Mouse (Mus musculus): ENCODE data around the gene Abca8a. TPM values are rescaled to one million over a fixed set of nuclear protein-coding genes. Genes with fewer than 3 reads are reported as not detected.

Abca8a gene
- 4.5 and 6.7 TPM in 2 replicates for polyA plus RNA-seq (2015; fragmentation: Nextera tagmentation; extraction: Ambion mirVana)

- peak within 1 kb of the TSS; percentile 13; the same call in 1 of the 2 replicates for H3K4me3 ChIP-seq
- ATAC-seq (ENCODE audit: borderline replicate concordance, extremely low read depth, low FRiP score, low TSS enrichment), result peak; percentile 65; the same call in 1 of the 2 replicates
- no peaks in the 10 kb centered on the region for H3K27me3 ChIP-seq
- no peak within 1 kb of the TSS for H3K9ac ChIP-seq
- H3K9me3 ChIP-seq, result no peaks in the 10 kb centered on the region
- WGBS, result 47% methylated on average over 5 of the region's 5 CpGs
- no peaks in the 10 kb centered on the region for H3K36me3 ChIP-seq
- peak within 1 kb of the TSS; percentile 22; the same call in 1 of the 2 replicates for H3K4me2 ChIP-seq
- peaks cover 6% of the 10 kb centered on the region; the same call in 1 of the 2 replicates for H3K4me1 ChIP-seq
- peak within 1 kb of the TSS; percentile 56; the same call in 1 of the 2 replicates for H3K27ac ChIP-seq
Measured at GRCm38 (mm10) chr11:110095858-110096257, at the start of gene Abca8a. Abca8a (minus strand) TSS chr11:110095978.

DNA sequence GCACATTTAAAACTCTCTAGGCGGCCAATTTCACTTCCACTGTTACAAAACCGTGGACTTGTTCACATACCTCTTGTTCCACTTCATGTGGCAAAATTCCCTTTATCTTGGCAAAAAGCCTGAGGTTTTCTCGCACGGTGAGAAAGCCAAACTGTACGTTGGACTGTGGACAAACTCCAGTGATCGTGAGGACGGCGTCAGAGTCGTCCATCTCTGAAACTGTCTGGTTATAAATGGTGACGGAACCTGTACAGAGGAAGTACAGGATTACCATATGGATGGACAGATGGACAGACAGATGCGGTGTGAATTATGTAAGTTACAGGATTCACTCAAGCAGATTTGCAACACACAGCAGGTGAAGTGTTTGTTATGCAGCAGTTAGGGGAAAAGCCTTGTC, 49.6 kb upstream of the Abca8a start:
- no peaks in the 10 kb centered on the region for H3K4me1 ChIP-seq
- no peaks in the 10 kb centered on the region for H3K9me3 ChIP-seq
- ATAC-seq (ENCODE audit: borderline replicate concordance, extremely low read depth, low FRiP score, low TSS enrichment), result no peak
- no peaks in the 10 kb centered on the region for H3K36me3 ChIP-seq
- H3K27ac ChIP-seq, result no peak overlapping the region
- WGBS, result 64% methylated on average over 11 of the region's 11 CpGs
- H3K9ac ChIP-seq, result no peak overlapping the region
- no peak overlapping the region for H3K4me2 ChIP-seq
- no peaks in the 10 kb centered on the region for H3K27me3 ChIP-seq
- H3K4me3 ChIP-seq, result no peak overlapping the region

- no peaks in the 10 kb centered on the region for H3K4me1 ChIP-seq
- no peak overlapping the region for H3K4me2 ChIP-seq
- no peak overlapping the region for H3K4me3 ChIP-seq
- H3K9ac ChIP-seq, result no peak overlapping the region
- H3K27me3 ChIP-seq, result no peaks in the 10 kb centered on the region
- H3K27ac ChIP-seq, result no peak overlapping the region
- H3K36me3 ChIP-seq, result no peaks in the 10 kb centered on the region
- no peak for ATAC-seq (ENCODE audit: borderline replicate concordance, extremely low read depth, low FRiP score, low TSS enrichment)
- no peaks in the 10 kb centered on the region for H3K9me3 ChIP-seq
- WGBS, result 63% methylated on average over 5 of the region's 5 CpGs
Measured at GRCm38 (mm10) chr11:110130760-110131159, 35.0 kb upstream of the Abca8a start.

DNA sequence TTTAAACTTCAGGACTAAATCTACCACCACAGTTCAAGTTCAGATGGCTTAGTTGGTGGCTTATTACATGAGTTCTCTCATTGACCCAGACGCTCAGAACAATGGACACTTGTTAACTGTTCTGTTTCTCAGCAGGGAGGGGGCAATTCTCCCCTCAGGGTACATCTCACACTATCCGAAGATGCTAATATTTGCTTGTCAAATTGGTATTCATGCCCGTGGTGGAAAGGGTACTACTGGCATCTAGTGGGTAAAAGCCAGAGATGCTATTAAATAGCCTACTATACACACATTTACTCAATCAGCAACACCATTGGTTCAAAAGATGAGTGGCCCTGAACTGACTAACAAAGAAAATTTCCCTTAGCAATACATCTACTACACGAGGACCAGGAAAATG, 15.4 kb upstream of the Abca8a start:
- no peak for ATAC-seq (ENCODE audit: borderline replicate concordance, extremely low read depth, low FRiP score, low TSS enrichment)
- 50% methylated on average over 4 of the region's 4 CpGs for WGBS
- no peak overlapping the region for H3K27ac ChIP-seq
- 0 out of 2 replicates have a peak, but pooled peaks cover 2% of the 10 kb centered on the region for H3K36me3 ChIP-seq
- H3K4me1 ChIP-seq, result no peaks in the 10 kb centered on the region
- H3K9ac ChIP-seq, result no peak overlapping the region
- H3K9me3 ChIP-seq, result no peaks in the 10 kb centered on the region
- no peak overlapping the region for H3K4me2 ChIP-seq
- no peaks in the 10 kb centered on the region for H3K27me3 ChIP-seq
- no peak overlapping the region for H3K4me3 ChIP-seq

DNA sequence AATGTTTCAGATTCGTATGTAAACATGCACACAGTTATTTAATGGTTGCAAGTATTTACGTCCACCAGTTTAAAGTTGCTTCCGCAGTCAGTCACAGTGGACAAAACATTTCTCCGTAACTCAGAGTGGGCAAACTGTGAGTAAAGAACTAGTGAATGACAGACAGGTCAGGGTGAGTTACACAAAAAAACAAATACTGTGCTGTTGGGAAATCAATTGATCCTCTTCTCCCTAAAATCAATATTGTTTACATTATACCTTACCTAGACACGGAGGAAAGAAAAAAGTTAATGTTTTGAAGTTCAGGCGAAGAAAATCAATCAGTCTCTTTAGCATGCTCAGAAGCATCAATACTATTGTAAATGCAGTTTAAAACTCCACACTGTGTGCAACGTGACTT, 5.7 kb upstream of the Abca8a start:
- Histone ChIP-seq H3K4me3 (no peak overlapping the region), H3K27ac (no peak overlapping the region), H3K9me3 (no peaks in the 10 kb centered on the region), H3K36me3 (no peaks in the 10 kb centered on the region), H3K9ac (no peak overlapping the region), H3K4me1 (0 out of 2 replicates have a peak, but pooled peaks cover 3% of the 10 kb centered on the region), H3K27me3 (no peaks in the 10 kb centered on the region), H3K4me2 (no peak overlapping the region)
- no peak for ATAC-seq (ENCODE audit: borderline replicate concordance, extremely low read depth, low FRiP score, low TSS enrichment)
- 76% methylated on average over 7 of the region's 7 CpGs for WGBS

DNA sequence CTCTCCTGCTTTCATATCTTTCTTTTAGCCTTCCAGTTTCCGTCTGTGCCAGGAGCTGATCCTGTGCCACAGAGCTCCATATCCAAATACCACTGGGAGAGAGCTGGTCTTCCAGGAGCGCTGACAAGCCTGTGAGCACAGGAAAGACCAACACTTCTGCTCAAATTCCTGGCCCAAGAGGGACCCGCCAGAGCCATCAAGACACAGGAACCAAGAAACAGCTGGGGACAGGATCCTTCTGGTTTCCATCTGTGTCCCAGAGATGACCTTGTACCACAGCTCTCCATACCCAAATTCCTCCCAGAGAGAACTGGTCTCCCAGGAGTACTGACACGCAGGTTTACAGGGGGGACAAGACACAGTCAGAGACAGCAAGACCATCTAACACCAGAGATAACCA, 3.1 kb upstream of the Abca8a start:
- no peak for ATAC-seq (ENCODE audit: borderline replicate concordance, extremely low read depth, low FRiP score, low TSS enrichment)
- H3K4me1 ChIP-seq, result peaks cover 6% of the 10 kb centered on the region; the same call in 1 of the 2 replicates
- no peak overlapping the region for H3K4me2 ChIP-seq
- H3K27me3 ChIP-seq, result no peaks in the 10 kb centered on the region
- H3K9me3 ChIP-seq, result no peaks in the 10 kb centered on the region
- H3K9ac ChIP-seq, result no peak overlapping the region
- H3K27ac ChIP-seq, result no peak overlapping the region
- H3K4me3 ChIP-seq, result no peak overlapping the region
- 64% methylated on average over 4 of the region's 4 CpGs for WGBS
- no peaks in the 10 kb centered on the region for H3K36me3 ChIP-seq

DNA sequence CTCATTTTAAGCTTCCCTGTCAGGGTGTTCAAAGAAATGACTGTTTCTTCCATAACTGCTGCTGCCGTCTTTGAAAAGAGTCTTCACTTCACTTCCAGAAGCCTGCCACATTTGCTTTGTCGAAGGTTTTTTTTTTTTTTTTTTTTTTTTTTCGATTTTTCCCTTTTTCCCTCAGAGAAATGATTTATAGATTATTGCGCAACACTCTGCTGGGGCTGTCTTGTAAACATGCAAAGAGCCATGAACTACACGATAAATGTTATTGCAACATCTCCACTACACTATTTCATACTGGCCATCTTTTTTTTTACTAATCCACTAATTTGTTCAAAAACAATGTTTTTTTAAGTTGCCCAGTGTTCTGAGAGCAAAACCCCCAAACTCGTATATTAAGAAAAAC, 1.7 kb upstream of the Abca8a start:
- Histone ChIP-seq H3K27me3 (no peaks in the 10 kb centered on the region), H3K4me1 (peaks cover 6% of the 10 kb centered on the region; the same call in 1 of the 2 replicates), H3K4me3 (no peak overlapping the region), H3K36me3 (no peaks in the 10 kb centered on the region), H3K4me2 (no peak overlapping the region), H3K27ac (peak overlapping the region; percentile 3; the same call in 1 of the 2 replicates), H3K9me3 (no peaks in the 10 kb centered on the region), H3K9ac (no peak overlapping the region)
- WGBS, result 37% methylated on average over 6 of the region's 6 CpGs
- ATAC-seq (ENCODE audit: borderline replicate concordance, extremely low read depth, low FRiP score, low TSS enrichment), result no peak

- H3K4me2 ChIP-seq, result peak overlapping the region; percentile 22; the same call in 1 of the 2 replicates
- no peaks in the 10 kb centered on the region for H3K36me3 ChIP-seq
- 0 out of 2 replicates have a peak, but pooled peaks have one; percentile 9 for ATAC-seq (ENCODE audit: borderline replicate concordance, extremely low read depth, low FRiP score, low TSS enrichment)
- peaks cover 6% of the 10 kb centered on the region; the same call in 1 of the 2 replicates for H3K4me1 ChIP-seq
- H3K27ac ChIP-seq, result no peak overlapping the region
- H3K9ac ChIP-seq, result no peak overlapping the region
- no peaks in the 10 kb centered on the region for H3K9me3 ChIP-seq
- peak overlapping the region; percentile 13; the same call in 1 of the 2 replicates for H3K4me3 ChIP-seq
- WGBS, result 43% methylated on average over 7 of the region's 7 CpGs
- no peaks in the 10 kb centered on the region for H3K27me3 ChIP-seq
Measured at GRCm38 (mm10) chr11:110094846-110095380, 865 bp downstream of the Abca8a start.

DNA sequence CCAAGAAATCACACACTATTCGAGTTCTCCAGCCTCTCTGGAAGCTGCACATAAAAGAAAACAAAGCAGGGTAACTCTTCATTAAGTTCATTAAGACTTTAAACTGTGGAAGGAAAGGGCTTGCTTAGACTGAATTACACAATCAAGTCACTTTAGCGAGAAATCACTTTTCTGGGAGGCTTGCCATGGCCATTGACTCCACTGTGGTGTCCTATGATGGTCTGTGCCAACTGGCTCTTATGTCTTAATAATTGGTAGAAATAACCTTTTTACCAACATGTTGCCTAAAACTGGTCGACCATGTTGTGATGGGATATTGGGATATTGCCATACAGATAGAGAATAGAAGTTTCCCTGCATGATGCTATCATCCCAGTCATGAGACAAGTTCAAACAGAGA, 1.5 kb downstream of the Abca8a start:
- H3K36me3 ChIP-seq, result no peaks in the 10 kb centered on the region
- peaks cover 6% of the 10 kb centered on the region; the same call in 1 of the 2 replicates for H3K4me1 ChIP-seq
- no peaks in the 10 kb centered on the region for H3K9me3 ChIP-seq
- H3K9ac ChIP-seq, result no peak overlapping the region
- no peak overlapping the region for H3K27ac ChIP-seq
- no peak overlapping the region for H3K4me3 ChIP-seq
- no peaks in the 10 kb centered on the region for H3K27me3 ChIP-seq
- WGBS, result 63% methylated on average over 3 of the region's 3 CpGs
- H3K4me2 ChIP-seq, result no peak overlapping the region; the same call in 1 of the 2 replicates
- ATAC-seq (ENCODE audit: borderline replicate concordance, extremely low read depth, low FRiP score, low TSS enrichment), result no peak

DNA sequence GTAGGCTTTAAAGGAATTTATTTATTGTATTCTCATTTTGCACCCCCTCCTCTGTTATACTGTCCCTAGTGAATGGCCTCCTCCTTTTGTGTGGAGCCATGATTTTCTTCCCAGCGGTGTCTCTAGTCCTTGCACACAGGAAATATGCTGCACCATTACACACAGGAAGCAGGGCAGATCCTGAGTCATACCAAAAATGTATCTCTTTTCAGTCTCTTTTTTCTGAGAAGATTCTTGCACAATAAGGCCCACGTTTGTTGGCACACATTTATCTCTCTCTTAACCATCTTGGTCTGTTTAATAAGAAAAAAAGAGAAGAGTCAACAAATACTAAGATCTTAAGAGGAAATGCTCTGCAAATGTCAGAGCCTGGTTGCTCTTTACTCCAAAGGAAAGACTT, 4.5 kb downstream of the Abca8a start:
- Histone ChIP-seq H3K9me3 (no peaks in the 10 kb centered on the region), H3K4me3 (no peak overlapping the region), H3K27me3 (no peaks in the 10 kb centered on the region), H3K27ac (no peak overlapping the region), H3K9ac (no peak overlapping the region), H3K4me1 (peaks cover 3% of the 10 kb centered on the region; the same call in 1 of the 2 replicates), H3K4me2 (no peak overlapping the region), H3K36me3 (no peaks in the 10 kb centered on the region)
- 37% methylated on average over 2 of the region's 2 CpGs for WGBS
- ATAC-seq (ENCODE audit: borderline replicate concordance, extremely low read depth, low FRiP score, low TSS enrichment), result no peak

GRCm38 (mm10) chr11:110072158-110072557, 23.6 kb downstream of the Abca8a start:
- Histone ChIP-seq H3K4me1 (no peaks in the 10 kb centered on the region), H3K27ac (no peak overlapping the region), H3K4me2 (no peak overlapping the region), H3K4me3 (no peak overlapping the region), H3K9ac (no peak overlapping the region), H3K27me3 (no peaks in the 10 kb centered on the region), H3K9me3 (no peaks in the 10 kb centered on the region), H3K36me3 (no peaks in the 10 kb centered on the region)
- no peak for ATAC-seq (ENCODE audit: borderline replicate concordance, extremely low read depth, low FRiP score, low TSS enrichment)
- 66% methylated on average over 3 of the region's 3 CpGs for WGBS

DNA sequence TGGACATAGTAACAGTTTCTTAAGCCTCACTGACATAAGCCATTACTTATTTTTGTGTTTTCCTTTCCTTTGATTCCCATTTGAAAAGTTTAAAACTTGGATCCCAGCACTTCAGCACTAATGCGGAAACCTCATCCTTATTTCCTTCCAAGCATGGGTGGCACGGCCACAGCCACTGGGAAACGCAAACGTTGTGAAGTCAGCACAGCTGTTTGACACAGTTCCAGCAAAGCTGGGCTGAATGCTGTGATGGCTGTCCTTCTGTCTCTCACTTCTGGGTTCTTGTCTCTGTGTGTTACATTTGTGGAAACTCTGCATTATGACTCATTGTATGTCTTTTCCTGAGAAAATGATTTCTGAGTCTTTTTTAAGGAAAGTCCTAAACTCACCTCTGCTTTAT, 34.7 kb downstream of the Abca8a start:
- Histone ChIP-seq H3K4me2 (no peak overlapping the region), H3K27ac (no peak overlapping the region), H3K36me3 (no peaks in the 10 kb centered on the region), H3K27me3 (no peaks in the 10 kb centered on the region), H3K9ac (no peak overlapping the region), H3K4me3 (no peak overlapping the region), H3K4me1 (no peaks in the 10 kb centered on the region), H3K9me3 (no peaks in the 10 kb centered on the region)
- no peak for ATAC-seq (ENCODE audit: borderline replicate concordance, extremely low read depth, low FRiP score, low TSS enrichment)
- WGBS, result 42% methylated on average over 4 of the region's 4 CpGs

All from lung, embryonic 15.5 days (tissue).